Comparison of ENCODE assay signal across 15 mouse cellular contexts in the genomic region with DNA sequence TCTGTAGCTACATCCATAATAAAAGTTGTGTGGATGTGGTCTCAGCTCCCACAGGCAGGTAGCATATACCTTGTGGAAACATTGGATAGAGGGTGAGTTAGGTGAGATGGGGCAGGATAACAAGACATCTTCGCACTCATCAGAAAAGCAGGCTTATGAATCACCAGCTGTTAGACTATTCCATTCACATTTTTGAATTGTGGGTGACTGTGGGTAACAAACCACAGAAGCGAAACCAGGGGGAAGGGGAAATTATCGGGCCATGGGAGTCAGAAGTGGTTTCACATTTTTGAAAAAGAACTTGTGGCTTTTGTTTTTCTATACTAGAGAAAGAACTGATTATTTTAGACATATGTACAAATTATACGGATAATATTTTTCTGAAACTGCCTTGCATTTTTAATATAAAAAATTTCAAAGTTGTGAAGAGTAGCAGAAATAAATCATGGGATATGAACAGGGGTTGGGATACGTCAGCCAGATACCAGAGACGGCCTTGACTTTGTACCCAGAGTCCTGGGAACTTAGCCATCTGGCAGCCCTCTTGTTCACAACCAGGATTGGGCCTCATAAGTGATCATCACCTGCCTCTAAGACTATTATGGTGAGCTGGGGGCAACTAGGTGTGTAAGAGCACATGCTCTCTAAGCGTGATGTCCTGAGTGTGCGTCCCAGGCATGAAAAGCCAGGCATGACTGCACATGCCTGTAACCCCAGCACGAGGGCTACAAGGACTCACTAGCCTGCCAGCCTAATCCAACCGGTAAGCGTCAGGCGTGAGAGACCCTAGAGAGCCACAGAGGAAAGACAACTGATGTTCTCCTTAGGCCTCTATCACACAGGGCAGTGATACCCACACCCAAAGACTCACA. TPM values are rescaled to one million over a fixed set of nuclear protein-coding genes. Genes with fewer than 3 reads are reported as not detected.
DNase-seq lines count a peak whose midpoint lies in the region; ATAC-seq and TF ChIP-seq lines count a peak whose summit lies in the region.
"Had no signal": no experiment of that assay in that cellular context is flagged by ENCODE, and none has a peak within 500 bp of the region (broad histone marks: within the 10 kb centered on the region; RNA-seq: fewer than 3 reads in every experiment).

No protein-coding gene starts in this region.

- TF ChIP-seq POLR2A in liver, adult 2 months (IDR thresholded peaks at IDR 0.05; ENCODE audit: extremely low read depth, insufficient read depth, low read length), result no peak

- H3K36me3 ChIP-seq in liver, adult 2 months (ENCODE audit: control insufficient read depth, insufficient read depth, low read length), result no peaks in the 10 kb centered on the region
- no peaks in the 10 kb centered on the region for H3K36me3 ChIP-seq in liver, embryonic 12.5 days
- no peaks in the 10 kb centered on the region for H3K36me3 ChIP-seq in hindbrain, embryonic 10.5 days
- H3K36me3 ChIP-seq: hindbrain, embryonic 15.5 days; liver, embryonic 13.5 days; midbrain, embryonic 12.5 days had no signal

- no peaks in the 10 kb centered on the region for H3K27me3 ChIP-seq in liver, adult 2 months (ENCODE audit: control insufficient read depth, insufficient read depth, low read length)
- no peaks in the 10 kb centered on the region for H3K27me3 ChIP-seq in liver, embryonic 12.5 days (replicated peaks)
- no peaks in the 10 kb centered on the region for H3K27me3 ChIP-seq in hindbrain, embryonic 10.5 days (ENCODE audit: insufficient read depth, poor library complexity, severe bottlenecking)
- H3K27me3 ChIP-seq: hindbrain, embryonic 15.5 days; liver, embryonic 13.5 days; midbrain, embryonic 12.5 days had no signal

- no peaks in the 10 kb centered on the region for H3K9me3 ChIP-seq in liver, embryonic 12.5 days (replicated peaks)
- H3K9me3 ChIP-seq in hindbrain, embryonic 10.5 days, result no peaks in the 10 kb centered on the region
- H3K9me3 ChIP-seq: hindbrain, embryonic 15.5 days; liver, embryonic 13.5 days had no signal

- peaks cover 32% of the 10 kb centered on the region for H3K4me1 ChIP-seq in liver, adult 2 months (ENCODE audit: control insufficient read depth, insufficient read depth, low read length)
- no peaks in the 10 kb centered on the region for H3K4me1 ChIP-seq in liver, embryonic 12.5 days
- H3K4me1 ChIP-seq in hindbrain, embryonic 10.5 days (replicated peaks), result 0 out of 2 replicates have a peak, but pooled peaks cover 4% of the 10 kb centered on the region
- H3K4me1 ChIP-seq: hindbrain, embryonic 15.5 days; midbrain, embryonic 12.5 days had no signal

- intact Hi-C loops in gastrocnemius, postnatal 14 days (cut with DNase I; ENCODE audit: low total_unique reads), result no loop called here

- H3K9ac ChIP-seq in liver, adult 2 months (ENCODE audit: low read depth, low read length), result peak overlapping the region; percentile 29; the same call in 1 of the 2 replicates
- H3K9ac ChIP-seq in liver, embryonic 12.5 days, result no peak overlapping the region
- H3K9ac ChIP-seq: hindbrain, embryonic 15.5 days; liver, embryonic 13.5 days; midbrain, embryonic 12.5 days had no signal

- ATAC-seq in liver, embryonic 12.5 days, result no peak
- peak; percentile 55 for ATAC-seq in common myeloid progenitor, adult 5-6 weeks (replicated peaks; ENCODE audit: low read depth, poor library complexity, severe bottlenecking)
- ATAC-seq: forebrain, embryonic 16.5 days had no signal

- peak; percentile 83 for DNase-seq in gastrocnemius, adult 18-20 months (ENCODE audit: low spot score)
- DNase-seq in gastrocnemius, postnatal 14 days, result no peak
- DNase-seq in liver, adult 2 months (ENCODE audit: extremely low read depth, low read depth, low spot score), result peak; percentile 94
- peak; percentile 53 for DNase-seq in testis, postnatal 10 days (ENCODE audit: low spot score)
- DNase-seq in hindbrain, embryonic 10.5 days (ENCODE audit: low spot score), result no peak
- DNase-seq in layer of hippocampus, postnatal 25 days (ENCODE audit: extremely low spot score in 1 of 2, low spot score in 1 of 2), result no peak
- DNase-seq: heart, adult 18-20 months; liver, embryonic 13.5 days; lung, postnatal 10 days; thymus, postnatal 4 days had no signal

- 54% methylated on average over 12 of the region's 12 CpGs for WGBS in liver, adult 2 months
- 68% methylated on average over 12 of the region's 12 CpGs for WGBS in liver, embryonic 12.5 days (ENCODE audit: insufficient replicate concordance)
- WGBS in hindbrain, embryonic 10.5 days, result 86% methylated on average over 12 of the region's 12 CpGs

- H3K79me2 ChIP-seq in liver, adult 2 months (ENCODE audit: control insufficient read depth, insufficient read depth, low read length), result no peaks in the 10 kb centered on the region

- TF ChIP-seq CTCF in liver, adult 2 months (IDR thresholded peaks at IDR 0.05; ENCODE audit: low read depth, low read length), result no peak

- no peak overlapping the region for H3K4me3 ChIP-seq in liver, adult 2 months (ENCODE audit: insufficient read depth, low read depth, low read length)
- no peak overlapping the region for H3K4me3 ChIP-seq in liver, embryonic 12.5 days
- H3K4me3 ChIP-seq in hindbrain, embryonic 10.5 days, result no peak overlapping the region
- H3K4me3 ChIP-seq: hindbrain, embryonic 15.5 days; liver, embryonic 13.5 days; midbrain, embryonic 12.5 days had no signal

- peak overlapping the region; percentile 87 for H3K27ac ChIP-seq in liver, adult 2 months (replicated peaks; ENCODE audit: insufficient read depth, low read depth, low read length)
- no peak overlapping the region for H3K27ac ChIP-seq in liver, embryonic 12.5 days
- no peak overlapping the region for H3K27ac ChIP-seq in hindbrain, embryonic 10.5 days
- H3K27ac ChIP-seq: hindbrain, embryonic 15.5 days; liver, embryonic 13.5 days; midbrain, embryonic 12.5 days had no signal

- no peak overlapping the region for H3K4me2 ChIP-seq in liver, embryonic 12.5 days
- H3K4me2 ChIP-seq: hindbrain, embryonic 15.5 days; liver, embryonic 13.5 days; midbrain, embryonic 12.5 days had no signal

RNA-seq across cellular contexts. Expression of a gene that starts 14.0 kb away (rescaled TPM):
- total RNA-seq in gastrocnemius, adult 18-20 months (2021), result 10 to 100 TPM; 70.3 to 82.8 TPM
- 10 to 100 TPM; 65.1 to 65.8 TPM for total RNA-seq in gastrocnemius, postnatal 14 days (2021)
- total RNA-seq in liver, adult 2 months (2014; rRNA removed), result 39.4 and 42.1 TPM in 2 replicates
- polyA plus RNA-seq in liver, adult 2 months (2012; rRNA removed), result 17.2 and 23.3 TPM in 2 replicates
- 14.4 and 16.4 TPM in 2 replicates for polyA plus RNA-seq in liver, embryonic 12.5 days (2016; fragmentation: Nextera tagmentation; extraction: Ambion mirVana)
- total RNA-seq in common myeloid progenitor, adult 5-6 weeks (2017), result 86.9 and 112 TPM in 2 replicates
- 12.9 and 13.2 TPM in 2 replicates for polyA plus RNA-seq in hindbrain, embryonic 10.5 days (2016; fragmentation: Nextera tagmentation; extraction: Ambion mirVana)
- total RNA-seq in layer of hippocampus, postnatal 25 days (2021), result 10 to 100 TPM; 51.8 to 60.4 TPM

RNA-seq across cellular contexts. Expression of a gene that starts 30.6 kb away (rescaled TPM):
- 1 to 10 TPM; 1.4 to 2.2 TPM for total RNA-seq in gastrocnemius, adult 18-20 months (2021)
- total RNA-seq in gastrocnemius, postnatal 14 days (2021), result 1 to 10 TPM; 1.0 to 1.1 TPM
- total RNA-seq in liver, adult 2 months (2014; rRNA removed), result 10.0 and 10.3 TPM in 2 replicates
- 28.0 and 39.8 TPM in 2 replicates for polyA plus RNA-seq in liver, adult 2 months (2012; rRNA removed)
- 3.1 and 3.8 TPM in 2 replicates for polyA plus RNA-seq in liver, embryonic 12.5 days (2016; fragmentation: Nextera tagmentation; extraction: Ambion mirVana)
- 9.8 and 10.6 TPM in 2 replicates for total RNA-seq in common myeloid progenitor, adult 5-6 weeks (2017)
- polyA plus RNA-seq in hindbrain, embryonic 10.5 days (2016; fragmentation: Nextera tagmentation; extraction: Ambion mirVana), result 10.9 and 19.2 TPM in 2 replicates
- total RNA-seq in layer of hippocampus, postnatal 25 days (2021), result 1 to 10 TPM; 2.4 TPM

Comparison
In these comparisons a context has a peak if more than half of its experiments do, and no peak if none do; other contexts are left out.
1. DNase-seq: peak in gastrocnemius, adult 18-20 months (single experiment), liver, adult 2 months (single experiment) and testis, postnatal 10 days (single experiment); none in gastrocnemius, postnatal 14 days (single experiment), hindbrain, embryonic 10.5 days (single experiment) and layer of hippocampus, postnatal 25 days (0 of 2).